Mouse (Mus musculus): ENCODE measurements around the gene Ankrd12.

- TF ChIP-seq CTCF (conservative IDR thresholded peaks at IDR 0.05; ENCODE audit: low read length): no peak
- TF ChIP-seq POU5F1 (IDR thresholded peaks at IDR 0.05; ENCODE audit: borderline replicate concordance, low read length): no peak
These were observed 137.3 kb downstream of the Ankrd12 start for GRCm38 (mm10) chr17:65939461-65940192.

Measured in E14TG2a.4 (cell line).